Mouse (Mus musculus) splenic B cell, adult 2 months (primary cell): ENCODE results near the gene Parn.
A peak's percentile ranks its signal among the peaks of the same experiment; 100 is the strongest.
"Not testable (repeated sequence)": the region's sequence is repeated elsewhere in the genome, so short reads cannot be mapped to it uniquely, and the experiment has no call there.

Source experiments
- DNase-seq: peaks from one replicate; pipeline ENCODE4 v3.0.0-alpha.2; 2011; ENCODE audit warnings: low read depth, low spot score
- H3K27me3 ChIP-seq: 2 replicates; pipeline ENCODE4 v1.6.1; 2012; ENCODE audit warnings: mild to moderate bottlenecking, low read length, moderate library complexity, mixed read lengths; ENCODE audit not compliant: control insufficient read depth, poor library complexity, insufficient read depth, severe bottlenecking
- H3K36me3 ChIP-seq: 2 replicates; pipeline ENCODE4 v1.6.1; 2012; ENCODE audit warnings: mild to moderate bottlenecking, low read length, moderate library complexity, mixed read lengths; ENCODE audit not compliant: control insufficient read depth, poor library complexity, insufficient read depth, severe bottlenecking

Parn gene

DNA sequence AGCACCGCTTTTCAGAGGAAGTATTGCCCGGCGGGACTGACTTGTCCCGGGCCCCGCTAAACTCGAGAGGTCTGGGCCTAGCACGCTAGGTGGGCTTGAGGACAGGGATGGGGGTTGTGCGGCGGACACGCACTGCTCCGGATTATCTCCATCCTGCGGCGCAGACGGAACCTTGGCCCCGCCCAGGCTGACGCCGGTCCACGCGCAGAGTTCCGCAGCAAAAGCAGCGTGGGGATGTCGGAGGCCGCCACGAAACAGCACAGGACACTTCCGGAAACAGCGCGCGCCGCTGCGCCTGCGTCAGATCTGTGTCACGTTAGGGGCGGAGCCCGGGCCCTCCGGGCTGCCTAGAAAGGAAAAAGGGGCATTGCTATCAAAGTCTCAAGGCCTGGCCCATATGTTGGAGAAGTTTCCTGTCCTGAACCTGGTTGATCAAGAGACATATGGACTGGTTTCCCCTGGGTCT, at the start of gene Parn:
Gene Parn (minus strand): TSS at position 293 of the 466 bp plus-strand sequence.
- H3K36me3 ChIP-seq: no peaks in the 10 kb centered on the region
- peak; percentile 96 for DNase-seq
- no peaks in the 10 kb centered on the region for H3K27me3 ChIP-seq

DNA sequence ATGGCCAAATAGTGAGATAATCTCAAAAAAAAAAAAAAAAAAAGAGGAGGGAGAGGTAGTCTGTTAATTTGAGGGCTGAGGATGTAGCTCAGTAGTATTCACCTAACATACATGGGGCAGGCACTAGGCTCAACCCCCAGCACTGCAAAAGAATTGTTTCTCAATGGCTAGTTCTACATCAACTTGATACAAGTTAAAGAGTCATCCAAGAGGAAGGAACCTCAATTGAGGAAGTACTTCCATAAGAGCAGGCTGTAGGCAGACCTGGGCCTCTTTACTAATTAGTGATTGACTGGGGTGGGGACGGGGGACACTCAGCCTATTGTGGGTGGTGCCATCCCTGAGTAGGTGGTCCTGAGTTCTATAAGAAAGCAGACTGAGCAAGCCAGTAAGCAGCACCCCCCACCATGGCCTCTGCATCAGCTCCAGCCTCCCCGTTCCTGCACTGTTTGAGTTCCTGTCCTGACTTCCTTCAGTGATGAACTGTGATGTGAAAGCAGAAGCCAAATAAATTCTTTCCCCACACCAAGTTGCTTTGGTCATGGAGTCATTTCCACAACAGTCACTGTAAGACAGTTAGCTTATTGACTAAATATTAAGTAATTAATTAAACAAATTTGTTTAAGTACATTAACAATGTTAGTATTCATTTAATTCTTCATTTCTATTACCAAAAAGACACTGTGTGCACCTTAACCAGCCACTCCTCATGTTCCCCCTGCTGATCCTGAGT, 49.0 kb upstream of the Parn start:
- Histone ChIP-seq H3K36me3 (no peaks in the 10 kb centered on the region), H3K27me3 (no peaks in the 10 kb centered on the region)
- DNase-seq: no peak

DNA sequence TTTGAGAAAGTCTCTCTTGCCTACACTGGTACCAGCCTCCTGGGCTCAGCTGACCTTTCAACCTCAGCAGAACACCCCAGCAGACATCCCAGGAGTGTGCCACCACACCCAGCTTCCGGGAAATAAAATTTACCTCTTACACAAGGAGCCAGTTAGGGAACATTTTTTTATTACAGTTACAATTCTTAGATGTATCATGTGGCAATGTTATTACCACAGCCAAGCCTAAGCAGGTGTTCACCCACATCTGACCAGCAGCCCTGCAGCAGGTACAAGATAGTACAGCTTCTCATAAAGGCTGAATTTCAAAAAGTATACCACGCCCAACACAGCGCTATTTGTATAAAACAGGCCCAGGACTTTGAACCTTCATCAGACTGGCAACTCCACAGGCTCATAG, 46.9 kb upstream of the Parn start:
- no peak for DNase-seq
- no peaks in the 10 kb centered on the region for H3K36me3 ChIP-seq
- no peaks in the 10 kb centered on the region for H3K27me3 ChIP-seq

DNA sequence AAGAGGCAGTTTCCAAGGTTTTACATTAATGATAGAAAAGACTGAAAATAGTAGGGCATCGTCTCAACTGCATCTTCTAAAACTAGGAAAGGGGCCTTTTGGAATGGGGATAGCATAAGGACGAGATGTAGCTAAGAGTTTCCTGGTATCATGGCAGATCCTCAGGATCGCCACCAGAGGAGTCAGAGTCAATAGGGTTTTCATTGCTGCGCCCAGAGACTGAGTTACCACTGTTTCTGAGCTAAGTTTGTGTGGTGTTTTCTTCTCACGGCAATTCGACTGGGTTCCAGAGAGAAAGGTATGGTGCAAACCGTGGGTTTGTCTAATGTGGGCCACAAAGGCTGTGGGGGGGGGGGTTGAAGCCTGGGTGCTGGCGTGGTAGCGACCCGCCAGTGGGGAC, 36.7 kb upstream of the Parn start:
- H3K27me3 ChIP-seq: no peaks in the 10 kb centered on the region
- DNase-seq: no peak
- H3K36me3 ChIP-seq: peaks cover 10% of the 10 kb centered on the region; the same call in 1 of the 2 replicates

DNA sequence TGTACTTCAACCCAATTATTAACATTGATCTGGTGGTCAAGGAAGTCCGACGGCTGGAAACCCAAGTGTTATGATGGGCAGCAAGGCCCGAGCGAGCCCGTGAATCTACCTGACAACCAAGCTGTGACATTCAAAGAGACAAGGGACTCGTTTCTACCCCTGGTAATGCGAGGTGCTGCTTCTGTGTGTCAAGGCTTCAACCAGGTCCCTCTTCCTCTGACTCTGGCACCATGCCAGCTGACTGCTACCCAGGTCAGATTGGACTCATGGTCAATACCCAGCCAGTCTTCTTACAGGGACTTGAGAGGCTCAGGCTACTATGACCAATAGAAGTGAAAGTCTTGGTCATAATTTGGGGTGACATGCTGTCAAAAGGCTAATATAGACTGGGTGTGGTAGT, 34.2 kb upstream of the Parn start:
- DNase-seq: no peak
- H3K27me3 ChIP-seq: no peaks in the 10 kb centered on the region
- peaks cover 20% of the 10 kb centered on the region for H3K36me3 ChIP-seq

DNA sequence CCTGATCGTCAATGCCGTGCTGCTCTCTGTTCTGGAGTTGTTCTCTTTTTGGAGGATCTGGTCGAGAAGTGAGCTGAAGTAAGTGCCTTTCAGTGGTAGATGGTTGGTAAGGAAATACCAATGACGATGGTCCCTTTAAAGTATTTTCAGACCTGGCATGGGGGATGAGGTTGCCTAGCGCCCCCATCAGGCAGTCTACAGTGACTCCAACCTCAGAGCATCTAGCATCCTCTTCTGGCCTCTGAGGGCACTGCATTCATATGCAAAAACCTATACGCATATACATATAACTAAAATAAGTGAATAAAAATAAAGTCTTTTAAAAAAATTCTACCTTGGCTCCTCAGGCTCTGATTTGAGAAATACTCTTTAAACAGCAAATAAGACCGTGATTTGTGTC, 31.0 kb upstream of the Parn start:
- peaks cover 26% of the 10 kb centered on the region for H3K36me3 ChIP-seq
- peak; percentile 20 for DNase-seq
- no peaks in the 10 kb centered on the region for H3K27me3 ChIP-seq

DNA sequence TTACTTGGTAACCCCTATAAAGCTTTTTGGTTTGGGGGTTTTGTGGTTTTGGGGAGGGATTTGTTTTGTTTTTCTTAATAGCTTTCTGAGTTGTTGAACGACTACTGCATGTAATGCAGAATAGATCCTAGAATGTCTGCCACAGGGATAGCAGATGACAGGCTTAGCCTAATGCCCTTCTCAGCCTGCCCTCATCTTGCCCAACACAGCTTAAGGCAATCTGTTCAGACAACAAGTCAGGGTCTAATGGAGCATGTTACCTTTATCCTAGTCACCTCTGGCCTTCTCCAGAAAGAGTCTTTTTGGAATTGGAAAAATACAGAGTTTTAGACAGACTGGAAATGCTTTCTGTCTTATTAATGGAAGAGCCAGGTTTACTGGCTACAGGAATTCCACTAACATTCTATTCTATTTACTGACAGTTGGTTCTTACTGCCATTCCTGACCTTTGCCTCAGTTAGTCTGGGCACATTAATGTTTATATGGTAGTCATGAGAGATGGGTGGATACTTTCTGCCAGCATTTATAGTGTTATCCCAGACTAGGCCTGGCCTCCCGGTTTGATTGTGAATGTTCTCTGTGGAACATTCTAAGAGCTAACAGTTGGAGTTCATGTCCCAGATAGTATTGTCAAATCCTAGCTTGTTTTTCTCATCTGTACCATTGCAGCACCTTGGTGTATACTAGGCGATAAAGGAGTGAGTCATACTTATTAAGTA, 10.8 kb upstream of the Parn start:
- H3K36me3 ChIP-seq: peaks cover 9% of the 10 kb centered on the region
- DNase-seq: no peak
- H3K27me3 ChIP-seq: no peaks in the 10 kb centered on the region

DNA sequence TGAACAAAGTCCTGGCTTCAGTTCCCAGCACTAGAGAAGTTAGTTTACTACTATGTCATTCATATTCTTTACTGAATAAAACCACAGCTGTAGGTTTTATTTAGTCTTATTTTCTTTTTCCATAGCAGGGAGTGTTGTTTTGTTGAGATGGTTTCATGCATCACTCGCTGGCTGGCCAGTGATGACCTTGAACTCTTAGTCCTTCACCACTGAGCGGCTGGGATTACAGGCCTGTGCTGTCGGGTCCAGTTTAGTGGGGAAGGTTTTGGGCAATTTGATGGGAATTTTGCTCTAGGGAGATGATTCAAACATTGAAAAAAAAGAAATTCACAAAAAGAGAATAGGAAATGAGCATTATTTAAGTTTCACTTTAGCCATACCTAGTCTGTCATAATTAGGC, 6.5 kb upstream of the Parn start:
- H3K36me3 ChIP-seq: peaks cover 9% of the 10 kb centered on the region
- DNase-seq: no peak
- no peaks in the 10 kb centered on the region for H3K27me3 ChIP-seq

DNA sequence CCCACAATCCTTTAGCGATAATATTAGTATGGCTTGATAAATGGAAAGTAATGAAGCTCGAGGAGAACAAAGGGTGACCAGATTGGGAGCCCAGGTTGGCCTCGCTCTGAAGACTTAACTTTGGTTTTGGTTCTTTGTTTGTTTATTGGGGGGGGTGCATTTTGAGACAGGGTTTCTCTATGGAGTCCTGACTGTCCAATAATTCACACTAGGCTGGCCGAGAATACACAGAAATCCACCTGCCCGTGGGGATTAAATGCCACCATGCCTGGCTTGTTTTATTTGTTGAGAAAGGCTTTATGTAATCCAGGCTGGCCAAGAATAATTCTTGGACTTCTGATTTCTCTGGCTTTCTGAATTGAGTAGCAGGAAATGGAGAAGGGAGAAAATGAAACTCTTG, 5.1 kb upstream of the Parn start:
- H3K36me3 ChIP-seq: peaks cover 7% of the 10 kb centered on the region
- no peak for DNase-seq

DNA sequence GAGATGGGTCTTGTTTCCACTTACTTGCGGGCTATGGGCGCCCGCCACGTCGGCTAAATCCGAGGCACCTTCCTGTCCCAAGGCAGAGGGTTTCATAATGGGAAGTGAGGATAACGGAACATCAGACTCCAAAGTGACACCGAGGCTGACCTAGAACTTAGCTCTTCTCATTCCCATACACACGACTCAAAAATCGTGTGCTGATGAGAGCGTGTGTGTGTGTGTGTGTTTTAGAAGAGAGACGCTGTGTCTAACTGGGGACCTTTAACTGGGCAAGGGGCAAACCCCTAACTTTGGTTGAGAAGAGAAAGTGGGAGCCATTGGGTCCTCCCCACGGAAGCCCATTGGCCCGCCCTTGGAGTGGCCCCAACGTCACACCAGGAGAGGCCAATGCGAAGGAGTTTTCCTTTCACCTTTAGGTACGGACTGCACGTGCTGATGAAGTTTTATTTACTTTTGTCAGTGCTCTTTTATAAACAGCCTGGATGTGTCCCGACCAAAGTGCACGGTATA, 4.5 kb upstream of the Parn start:
- DNase-seq: peak; percentile 80
- Histone ChIP-seq H3K36me3 (peaks cover 3% of the 10 kb centered on the region; the same call in 1 of the 2 replicates), H3K27me3 (no peaks in the 10 kb centered on the region)

More for the DNA sequence above, 5.1 kb upstream of the Parn start:
- H3K27me3 ChIP-seq: no peaks in the 10 kb centered on the region

DNA sequence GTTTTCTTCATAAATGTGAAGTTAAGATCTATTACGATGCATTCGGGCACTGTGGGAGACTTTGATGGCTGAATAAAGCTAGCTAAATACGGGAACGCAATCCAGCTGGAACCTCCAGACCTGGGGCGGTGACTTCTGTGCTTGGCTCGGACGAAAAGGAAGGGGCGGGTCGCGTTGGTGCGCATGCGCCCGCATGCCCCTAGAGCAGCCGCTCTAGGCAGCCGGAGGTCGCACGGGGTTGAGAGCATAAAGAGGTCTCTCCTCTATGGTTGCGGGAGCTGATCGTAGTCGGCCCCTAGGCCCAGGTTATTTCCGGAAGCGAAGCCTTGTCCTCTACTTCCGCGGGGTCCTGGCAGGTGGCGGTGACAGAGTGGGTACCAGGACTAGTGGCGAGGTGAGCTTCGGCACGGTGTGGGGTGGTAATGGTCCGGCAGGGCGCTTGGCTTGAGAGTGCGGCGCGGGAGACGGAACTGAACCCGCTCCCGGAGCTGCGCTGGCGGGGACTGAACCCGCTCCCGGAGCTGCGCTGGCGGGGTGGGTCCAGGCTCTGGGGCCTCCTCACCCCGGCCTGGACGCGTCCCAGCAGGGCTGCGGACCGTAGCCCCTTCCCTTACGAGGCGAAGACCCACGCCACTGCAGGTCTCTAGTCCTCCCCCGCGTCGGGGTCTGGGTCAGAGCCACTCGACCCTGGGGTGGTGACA, 3.9 kb upstream of the Parn start, which contains the start of the genes Bfar and 3110001I22Rik:
Gene Bfar (plus strand): TSS at position 174 of the 701 bp plus-strand sequence.
Gene 3110001I22Rik (plus strand): TSS at position 245 of the 701 bp plus-strand sequence.
- Histone ChIP-seq H3K27me3 (no peaks in the 10 kb centered on the region), H3K36me3 (peaks cover 1% of the 10 kb centered on the region; the same call in 1 of the 2 replicates)
- peak; percentile 97 for DNase-seq

DNA sequence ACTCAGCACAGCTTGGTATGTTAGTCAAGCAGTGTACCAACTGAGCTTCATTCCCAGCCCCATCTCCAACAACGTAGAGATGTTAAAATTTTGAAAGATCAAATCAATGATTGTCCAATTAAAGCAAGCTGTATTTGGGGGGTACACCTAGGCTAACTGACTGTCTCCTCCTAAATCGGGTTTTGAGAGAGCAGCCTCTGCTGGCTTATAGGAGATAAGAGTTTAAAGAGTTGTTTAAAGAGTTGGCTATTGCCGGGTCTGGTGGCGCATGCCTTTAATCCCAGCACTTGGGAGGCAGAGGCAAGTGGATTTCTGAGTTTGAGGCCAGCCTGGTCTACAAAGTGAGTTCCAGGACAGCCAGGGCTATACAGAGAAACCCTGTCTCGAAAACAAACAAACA, 2.9 kb upstream of the Parn start:
- H3K27me3 ChIP-seq, H3K36me3 ChIP-seq, DNase-seq: not testable (repeated sequence)

DNA sequence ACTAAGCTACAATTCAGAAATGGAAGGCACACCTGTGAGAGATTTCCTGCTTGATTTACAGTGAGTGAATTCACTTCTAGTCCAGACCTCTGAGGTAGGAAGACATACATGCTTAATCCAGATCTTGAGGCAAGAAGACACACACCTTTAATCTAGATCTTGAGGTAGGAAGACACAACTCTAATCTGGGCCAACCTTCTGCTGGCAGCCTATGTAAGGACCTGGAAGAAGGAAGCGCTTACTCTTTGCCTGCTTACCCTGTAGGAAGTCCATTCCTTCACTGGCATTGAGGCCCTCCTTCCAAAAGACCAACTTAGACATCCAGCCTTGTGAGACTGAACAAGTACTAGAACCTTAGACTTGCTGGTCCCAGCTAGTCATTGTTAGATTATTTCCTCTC, 1.3 kb upstream of the Parn start:
- no peaks in the 10 kb centered on the region for H3K27me3 ChIP-seq
- no peak for DNase-seq
- no peaks in the 10 kb centered on the region for H3K36me3 ChIP-seq

DNA sequence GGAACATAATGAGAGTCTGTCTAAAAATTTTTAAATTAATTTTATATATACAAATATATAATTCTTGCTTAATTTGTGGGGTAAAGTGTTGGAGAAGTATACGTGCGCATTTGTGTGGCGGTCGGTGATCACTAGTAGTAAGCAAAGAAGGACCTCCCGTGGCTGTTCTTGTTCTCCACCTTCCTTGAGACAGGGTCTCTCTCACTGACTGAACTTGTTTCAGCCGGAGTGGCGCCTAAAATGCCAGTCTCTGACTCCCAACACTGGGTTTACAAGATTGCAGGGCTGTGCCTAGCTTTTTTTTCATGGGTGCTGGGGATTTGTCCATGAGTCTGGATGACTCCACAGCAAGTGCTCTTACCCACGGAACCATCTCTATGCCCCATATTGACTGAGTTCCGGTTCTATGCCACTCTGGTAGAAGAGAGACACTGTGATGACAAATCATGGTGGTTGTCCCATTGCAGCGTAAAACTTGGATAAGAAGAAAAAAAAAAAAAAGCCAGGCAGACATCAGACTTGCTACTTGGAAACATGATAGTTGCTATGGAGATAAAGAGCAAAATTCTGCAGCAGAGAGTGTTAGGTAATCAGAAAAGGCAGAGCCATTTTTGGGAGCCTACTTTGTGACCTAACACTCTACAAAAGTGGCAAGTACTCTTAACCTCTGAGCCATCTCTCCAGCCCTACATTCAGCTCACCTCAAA, 585 bp upstream of the Parn start:
- DNase-seq: no peak
- Histone ChIP-seq H3K36me3 (no peaks in the 10 kb centered on the region), H3K27me3 (no peaks in the 10 kb centered on the region)
